Mouse (Mus musculus) kidney, adult 2 months (tissue): ENCODE measurements around the gene Adcy7. TPM values are rescaled to one million over a fixed set of nuclear protein-coding genes. Genes with fewer than 3 reads are reported as not detected.

Experiments used
- DNase-seq: peaks from one replicate; pipeline ENCODE4 v3.0.0; 2021
- H3K27ac ChIP-seq: fragments of 200-500 bp; 2 replicates; pipeline ENCODE4 v1.5.1; 2012; ENCODE audit warnings: low read depth, low read length, control low read depth, inconsistent platforms; ENCODE audit not compliant: insufficient read depth
- H3K27me3 ChIP-seq: fragments of 200-500 bp; replicated peaks from 2 replicates; pipeline ENCODE4 v1.6.1; 2012; ENCODE audit warnings: mild to moderate bottlenecking, moderate library complexity, low read length, inconsistent platforms; ENCODE audit not compliant: control insufficient read depth, insufficient read depth
- H3K36me3 ChIP-seq: fragments of 200-500 bp; 2 replicates; pipeline ENCODE4 v1.6.1; 2012; ENCODE audit warnings: mild to moderate bottlenecking, moderate library complexity, low read length, inconsistent platforms; ENCODE audit not compliant: control insufficient read depth, insufficient read depth
- H3K4me1 ChIP-seq: fragments of 200-500 bp; 2 replicates; pipeline ENCODE4 v1.6.1; 2011; ENCODE audit warnings: low read length; ENCODE audit not compliant: control insufficient read depth, insufficient read depth
- H3K4me3 ChIP-seq: fragments of 200-500 bp; 2 replicates; pipeline ENCODE4 v1.5.1; 2011; ENCODE audit warnings: mild to moderate bottlenecking, low read depth, low read length, control low read depth; ENCODE audit not compliant: insufficient read depth
- CTCF ChIP-seq: fragments of 200-500 bp; conservative IDR thresholded peaks from 2 replicates; pipeline ENCODE4 v1.5.1; 2011; ENCODE audit warnings: low read depth, mild to moderate bottlenecking, control low read depth, low read length, moderate library complexity, mixed read lengths; ENCODE audit not compliant: insufficient read depth, insufficient read length
- POLR2A ChIP-seq: fragments of 200-500 bp; IDR thresholded peaks from one replicate; pipeline ENCODE4 v1.6.1; 2011; ENCODE audit warnings: low read depth, low read length, control low read depth
- WGBS: fragments of 180-500 bp; shearing (Covaris S2); methylation state at CpG from one replicate; pipeline ENCODE4 v1.1.7; 2018; 5-methylcytosine and 5-hydroxymethylcytosine counted together
- polyA plus RNA-seq: library from polyadenylated mRNA; depleted of rRNA; stranded (reverse); fragments of >200 nt; gene quantifications from 2 replicates; pipeline ENCODE4 v1.2.3, GENCODE M21; 2012

Adcy7 gene
- polyA plus RNA-seq, 1 experiment = 4.8 TPM

DNA sequence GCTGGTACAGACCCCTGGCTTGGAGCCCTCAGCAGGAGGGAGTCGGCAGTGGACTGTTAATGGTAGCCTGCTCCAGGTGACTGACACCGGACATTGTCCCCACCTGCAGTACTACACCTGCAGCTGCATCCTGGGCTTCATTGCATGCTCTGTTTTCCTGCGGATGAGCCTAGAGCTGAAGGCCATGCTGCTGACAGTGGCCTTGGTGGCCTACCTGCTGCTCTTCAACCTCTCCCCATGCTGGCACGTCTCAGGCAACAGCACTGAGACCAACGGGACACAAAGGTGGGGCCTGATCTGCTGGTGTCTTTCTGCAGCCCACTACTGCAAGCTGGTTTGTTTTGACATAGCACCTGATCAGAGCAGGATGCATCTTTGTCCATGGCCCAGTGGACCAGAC lies 51.3 kb downstream of the Adcy7 start:
- no peak overlapping the region for H3K4me3 ChIP-seq
- H3K27ac ChIP-seq = no peak overlapping the region
- H3K27me3 ChIP-seq = no peaks in the 10 kb centered on the region
- H3K4me1 ChIP-seq = no peaks in the 10 kb centered on the region
- WGBS = 82% methylated on average over 5 of the region's 5 CpGs
- no peak for DNase-seq
- 0 out of 2 replicates have a peak, but pooled peaks cover under 1% of the 10 kb centered on the region for H3K36me3 ChIP-seq
- TF ChIP-seq CTCF = no peak
- no peak for TF ChIP-seq POLR2A

DNA sequence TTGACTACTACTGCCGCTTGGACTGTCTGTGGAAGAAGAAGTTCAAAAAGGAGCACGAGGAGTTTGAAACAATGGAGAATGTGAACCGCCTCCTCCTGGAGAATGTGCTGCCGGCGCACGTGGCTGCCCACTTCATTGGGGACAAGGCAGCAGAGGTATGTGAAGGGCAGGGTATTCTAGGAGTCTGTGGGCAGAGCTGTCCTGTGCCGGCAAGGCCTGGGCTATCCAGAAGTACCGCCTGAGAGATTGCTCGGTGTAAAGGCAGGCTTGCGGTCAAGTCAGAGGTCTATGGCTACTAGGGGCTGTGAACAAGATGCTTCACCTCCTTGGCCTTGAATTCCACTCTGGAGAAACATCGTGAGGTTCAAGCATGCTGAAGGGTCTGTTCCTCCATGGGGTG lies 52.6 kb downstream of the Adcy7 start:
- 0 out of 2 replicates have a peak, but pooled peaks cover 2% of the 10 kb centered on the region for H3K36me3 ChIP-seq
- WGBS = 83% methylated on average over 11 of the region's 11 CpGs
- H3K27ac ChIP-seq = no peak overlapping the region
- no peak overlapping the region for H3K4me3 ChIP-seq
- TF ChIP-seq CTCF = no peak
- no peak for TF ChIP-seq POLR2A
- DNase-seq = no peak
- H3K27me3 ChIP-seq = no peaks in the 10 kb centered on the region
- H3K4me1 ChIP-seq = no peaks in the 10 kb centered on the region

DNA sequence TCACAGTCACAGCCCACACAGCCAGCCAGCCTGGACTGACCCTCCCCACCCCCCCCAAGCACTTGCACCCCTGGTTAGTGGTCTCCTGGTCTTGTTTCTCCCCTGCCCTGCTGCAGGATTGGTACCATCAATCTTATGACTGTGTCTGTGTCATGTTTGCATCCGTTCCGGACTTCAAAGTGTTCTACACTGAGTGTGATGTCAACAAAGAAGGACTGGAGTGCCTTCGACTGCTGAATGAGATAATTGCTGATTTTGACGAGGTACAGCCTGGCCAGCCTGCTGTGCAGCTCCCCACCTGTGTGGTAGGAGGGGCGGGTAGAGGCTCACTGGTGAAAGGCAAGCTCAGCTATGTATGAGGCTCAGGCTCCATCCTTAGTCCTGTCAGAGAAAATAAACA lies 53.0 kb downstream of the Adcy7 start:
- H3K4me3 ChIP-seq = no peak overlapping the region
- no peak for DNase-seq
- H3K4me1 ChIP-seq = no peaks in the 10 kb centered on the region
- H3K27ac ChIP-seq = no peak overlapping the region
- no peak for TF ChIP-seq CTCF
- no peak for TF ChIP-seq POLR2A
- no peaks in the 10 kb centered on the region for H3K27me3 ChIP-seq
- 0 out of 2 replicates have a peak, but pooled peaks cover 2% of the 10 kb centered on the region for H3K36me3 ChIP-seq
- WGBS = 52% methylated on average over 5 of the region's 5 CpGs

DNA sequence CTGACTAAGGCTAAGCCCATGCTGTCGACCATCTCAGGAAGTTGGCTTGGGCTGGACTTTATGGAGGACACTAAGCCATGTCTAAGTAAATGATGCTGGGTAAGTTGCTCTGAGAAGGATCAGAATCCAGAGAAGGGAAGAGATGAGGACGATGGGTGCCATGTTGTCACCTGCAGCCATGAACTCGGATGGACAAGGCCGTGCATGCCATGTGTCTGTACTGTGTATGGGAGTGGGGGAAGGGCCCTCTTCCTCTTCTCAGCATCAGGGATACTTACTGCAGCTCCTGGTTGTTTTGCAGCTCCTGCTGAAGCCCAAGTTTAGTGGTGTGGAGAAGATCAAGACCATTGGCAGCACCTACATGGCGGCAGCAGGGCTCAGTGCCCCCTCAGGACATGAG lies 53.6 kb downstream of the Adcy7 start:
- no peak overlapping the region for H3K4me3 ChIP-seq
- no peaks in the 10 kb centered on the region for H3K27me3 ChIP-seq
- peaks cover 2% of the 10 kb centered on the region; the same call in 1 of the 2 replicates for H3K36me3 ChIP-seq
- DNase-seq = no peak
- no peak overlapping the region for H3K27ac ChIP-seq
- H3K4me1 ChIP-seq = no peaks in the 10 kb centered on the region
- 92% methylated on average over 5 of the region's 5 CpGs for WGBS
- no peak for TF ChIP-seq CTCF
- TF ChIP-seq POLR2A = no peak

DNA sequence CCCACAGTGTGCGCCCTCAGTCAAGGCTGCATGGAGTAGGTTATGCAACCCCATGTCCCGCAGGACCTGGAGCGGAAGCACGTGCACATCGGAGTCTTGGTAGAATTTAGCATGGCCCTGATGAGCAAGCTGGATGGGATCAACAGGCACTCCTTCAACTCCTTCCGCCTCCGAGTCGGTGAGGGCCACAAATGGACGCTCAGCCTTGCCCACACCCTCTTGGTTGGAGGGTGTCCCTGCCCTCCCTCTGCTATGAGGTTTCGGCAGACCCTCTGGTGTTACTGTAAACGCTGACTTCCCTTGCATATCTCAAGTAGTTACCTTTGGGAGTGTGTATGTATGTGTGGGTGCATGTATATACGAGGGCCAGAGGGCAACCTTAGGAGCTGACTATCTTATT lies 54.1 kb downstream of the Adcy7 start:
- H3K27ac ChIP-seq = no peak overlapping the region
- H3K4me3 ChIP-seq = no peak overlapping the region
- DNase-seq = no peak
- H3K4me1 ChIP-seq = no peaks in the 10 kb centered on the region
- peaks cover 4% of the 10 kb centered on the region; the same call in 1 of the 2 replicates for H3K36me3 ChIP-seq
- no peaks in the 10 kb centered on the region for H3K27me3 ChIP-seq
- 95% methylated on average over 12 of the region's 12 CpGs for WGBS
- no peak for TF ChIP-seq POLR2A
- TF ChIP-seq CTCF = no peak

DNA sequence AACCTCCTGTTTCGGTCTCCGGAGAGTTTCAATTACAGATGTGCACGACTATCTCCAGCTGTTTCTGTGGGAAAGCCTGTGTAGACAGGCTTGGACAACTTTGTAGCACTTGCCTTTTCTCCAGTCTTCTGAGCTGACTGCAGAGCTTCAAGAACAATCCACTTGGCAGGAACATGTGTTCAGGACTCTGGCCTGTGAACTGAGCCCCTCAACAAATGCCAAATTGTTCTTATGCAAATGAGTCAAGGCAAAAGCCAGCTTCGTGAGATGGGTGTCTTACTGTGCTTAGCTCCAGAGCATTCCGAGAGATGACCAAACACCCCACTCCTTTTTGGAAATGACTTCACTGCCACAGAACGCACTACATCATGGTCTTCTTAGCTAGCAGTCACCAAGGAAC lies 56.5 kb downstream of the Adcy7 start:
- no peak for TF ChIP-seq POLR2A
- no peak overlapping the region for H3K27ac ChIP-seq
- H3K4me3 ChIP-seq = no peak overlapping the region
- no peaks in the 10 kb centered on the region for H3K27me3 ChIP-seq
- no peak for DNase-seq
- peaks cover 7% of the 10 kb centered on the region for H3K36me3 ChIP-seq
- H3K4me1 ChIP-seq = no peaks in the 10 kb centered on the region
- WGBS = 77% methylated on average over 6 of the region's 6 CpGs

DNA sequence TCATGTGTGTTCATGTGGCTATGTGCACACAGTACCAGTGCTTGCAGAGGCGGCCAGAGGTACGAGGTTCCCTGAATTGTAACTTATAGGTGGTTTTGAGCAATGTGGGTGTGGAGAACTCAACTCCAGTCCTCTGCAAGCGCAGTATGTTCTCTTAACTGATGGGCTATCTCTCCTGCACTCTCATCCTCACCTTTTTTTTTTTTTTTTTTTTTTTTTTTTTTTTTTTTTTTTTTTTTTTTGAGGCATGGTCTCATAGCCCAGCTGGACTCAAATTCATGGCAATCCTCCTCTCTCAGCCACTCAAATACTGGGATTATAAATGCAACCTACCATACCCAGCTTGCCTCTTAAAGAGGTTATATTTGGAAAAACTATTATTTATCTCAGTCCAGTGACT lies 58.6 kb downstream of the Adcy7 start:
- DNase-seq = no peak
- H3K36me3 ChIP-seq = peaks cover 8% of the 10 kb centered on the region
- no peak overlapping the region for H3K4me3 ChIP-seq
- no peak overlapping the region for H3K27ac ChIP-seq
- TF ChIP-seq CTCF (no peak), POLR2A (no peak)
- WGBS = 100% methylated on average over 3 of the region's 3 CpGs
- no peaks in the 10 kb centered on the region for H3K27me3 ChIP-seq
- H3K4me1 ChIP-seq = no peaks in the 10 kb centered on the region

DNA sequence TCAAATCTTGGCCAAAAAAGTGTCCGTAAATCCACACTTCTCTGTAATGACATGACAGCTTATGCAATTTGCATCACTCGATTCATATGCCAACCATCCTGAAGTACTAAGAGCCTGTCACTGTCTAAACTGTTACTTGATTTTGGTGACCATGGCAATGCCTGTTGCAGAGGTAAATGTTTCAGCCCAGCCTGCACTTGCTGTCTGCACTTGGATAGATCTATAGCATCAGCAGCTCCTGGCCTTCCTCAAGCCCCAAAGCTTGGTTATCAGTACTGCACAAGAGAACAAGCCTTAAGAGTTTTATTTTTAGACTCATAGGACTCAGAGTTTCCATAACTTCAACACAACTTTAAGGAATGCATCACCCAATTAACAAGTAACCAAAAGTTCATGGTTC lies 62.2 kb downstream of the Adcy7 start:
- no peak for TF ChIP-seq CTCF
- TF ChIP-seq POLR2A = no peak
- 92% methylated on average over 2 of the region's 2 CpGs for WGBS
- DNase-seq = no peak
- H3K4me3 ChIP-seq = no peak overlapping the region
- no peaks in the 10 kb centered on the region for H3K27me3 ChIP-seq
- H3K36me3 ChIP-seq = peaks cover 9% of the 10 kb centered on the region
- no peak overlapping the region for H3K27ac ChIP-seq
- H3K4me1 ChIP-seq = no peaks in the 10 kb centered on the region
